Mouse (Mus musculus): ENCODE results near the gene Glrx5. TPM values are rescaled to one million over a fixed set of nuclear protein-coding genes. Genes with fewer than 3 reads are reported as not detected.

The Glrx5 gene
- total and polyA plus RNA-seq, 3 experiments: 38.5 to 112 (median 79.5) TPM

GRCm38 (mm10) chr12:105086781-105087180, 54.3 kb downstream of the Glrx5 start:
- Histone ChIP-seq H3K9me3 (replicated peaks; ENCODE audit: low read length) (peaks cover 17% of the 10 kb centered on the region), H3K4me1 (ENCODE audit: control insufficient read depth in 1 of 2, insufficient read depth in 2 of 2) (no peaks in the 10 kb centered on the region), H3K36me3 (replicated peaks in 1 of 2; ENCODE audit: control insufficient read depth in 1 of 2, insufficient read depth in 1 of 2, low read length in 1 of 2) (no peaks in the 10 kb centered on the region), H3K4me3 (replicated peaks in 1 of 3; ENCODE audit: low read depth in 2 of 3, low read length in 2 of 3, poor library complexity in 1 of 3) (no peak overlapping the region), H3K27me3 (replicated peaks) (peaks cover 52% of the 10 kb centered on the region), H3K9ac (ENCODE audit: insufficient read depth, low read depth) (no peak overlapping the region), H3K27ac (ENCODE audit: insufficient read depth, low read depth) (no peak overlapping the region), H3K79me2 (replicated peaks; ENCODE audit: control insufficient read depth, extremely low read depth, insufficient read depth, poor library complexity, severe bottlenecking) (no peaks in the 10 kb centered on the region), H3K4me2 (ENCODE audit: insufficient read depth, low read depth, poor library complexity, severe bottlenecking) (no peak overlapping the region)
- dilution Hi-C loops (cut with MboI; ENCODE audit: extremely low pct_ligation_motif_present, extremely low pct_unique_long_range_greater_than_20kb, low sequenced_read_pairs): no loop called here
- TF ChIP-seq ZMIZ1 (IDR thresholded peaks at IDR 0.05; ENCODE audit: low read depth, low read length): no peak
- no peak for TF ChIP-seq CTCF (conservative IDR thresholded peaks at IDR 0.05 in 1 of 2, IDR thresholded peaks at IDR 0.05 in 1 of 2; ENCODE audit: low read depth in 2 of 2, low read length in 2 of 2)
- no peak for TF ChIP-seq ZC3H11A (IDR thresholded peaks at IDR 0.05; ENCODE audit: low read depth, low read length)
- no peak for TF ChIP-seq RAD21 (IDR thresholded peaks at IDR 0.05; ENCODE audit: low read depth, low read length)
- no peak for TF ChIP-seq KAT2A (IDR thresholded peaks at IDR 0.05; ENCODE audit: insufficient replicate concordance, low read length)
- TF ChIP-seq JUN (IDR thresholded peaks at IDR 0.05; ENCODE audit: insufficient read depth, low read depth, low read length): no peak
- TF ChIP-seq ZNF384 (IDR thresholded peaks at IDR 0.05; ENCODE audit: low read depth, low read length): no peak
- no peak for TF ChIP-seq HCFC1 (IDR thresholded peaks at IDR 0.05; ENCODE audit: low read depth, low read length)
- TF ChIP-seq TBP (conservative IDR thresholded peaks at IDR 0.05; ENCODE audit: low read depth, low read length): no peak
- TF ChIP-seq NRF1 (IDR thresholded peaks at IDR 0.05; ENCODE audit: low read depth, low read length): no peak
- DNase-seq (ENCODE audit: extremely low read depth): no peak
- in situ Hi-C loops (cut with MboI; ENCODE audit: low pct_ligation_motif_present, low pct_unique_long_range_greater_than_20kb, low sequenced_read_pairs): no loop called here

GRCm38 (mm10) chr12:105087353-105087752, 54.9 kb downstream of the Glrx5 start:
- Histone ChIP-seq H3K36me3 (replicated peaks in 1 of 2; ENCODE audit: control insufficient read depth in 1 of 2, insufficient read depth in 1 of 2, low read length in 1 of 2) (no peaks in the 10 kb centered on the region), H3K27me3 (replicated peaks) (peaks cover 56% of the 10 kb centered on the region), H3K27ac (ENCODE audit: insufficient read depth, low read depth) (no peak overlapping the region), H3K9me3 (replicated peaks; ENCODE audit: low read length) (peaks cover 13% of the 10 kb centered on the region), H3K4me1 (ENCODE audit: control insufficient read depth in 1 of 2, insufficient read depth in 2 of 2) (no peaks in the 10 kb centered on the region), H3K4me2 (ENCODE audit: insufficient read depth, low read depth, poor library complexity, severe bottlenecking) (no peak overlapping the region), H3K4me3 (replicated peaks in 1 of 3; ENCODE audit: low read depth in 2 of 3, low read length in 2 of 3, poor library complexity in 1 of 3) (no peak overlapping the region), H3K79me2 (replicated peaks; ENCODE audit: control insufficient read depth, extremely low read depth, insufficient read depth, poor library complexity, severe bottlenecking) (no peaks in the 10 kb centered on the region), H3K9ac (ENCODE audit: insufficient read depth, low read depth) (no peak overlapping the region)
- DNase-seq (ENCODE audit: extremely low read depth): no peak
- dilution Hi-C loops (cut with MboI; ENCODE audit: extremely low pct_ligation_motif_present, extremely low pct_unique_long_range_greater_than_20kb, low sequenced_read_pairs) (no loop called here), in situ Hi-C loops (cut with MboI; ENCODE audit: low pct_ligation_motif_present, low pct_unique_long_range_greater_than_20kb, low sequenced_read_pairs) (no loop called here)
- TF ChIP-seq POLR2AphosphoS2 (IDR thresholded peaks at IDR 0.05; ENCODE audit: low read depth, low read length): no peak
- no peak for TF ChIP-seq NRF1 (IDR thresholded peaks at IDR 0.05; ENCODE audit: low read depth, low read length)
- TF ChIP-seq ZKSCAN1 (IDR thresholded peaks at IDR 0.05; ENCODE audit: borderline replicate concordance, low read depth, low read length): no peak

GRCm38 (mm10) chr12:105089231-105089630, 56.7 kb downstream of the Glrx5 start:
- H3K4me1 ChIP-seq (ENCODE audit: control insufficient read depth in 1 of 2, insufficient read depth in 2 of 2): no peaks in the 10 kb centered on the region
- no peak for TF ChIP-seq NELFE (IDR thresholded peaks at IDR 0.05; ENCODE audit: low read depth, low read length)
- TF ChIP-seq ZC3H11A (IDR thresholded peaks at IDR 0.05; ENCODE audit: low read depth, low read length): no peak
- TF ChIP-seq UBTF (IDR thresholded peaks at IDR 0.05; ENCODE audit: low read depth, low read length): no peak
- no peak for TF ChIP-seq USF1 (IDR thresholded peaks at IDR 0.05; ENCODE audit: low read depth, low read length)
- no peak for TF ChIP-seq MYC (IDR thresholded peaks at IDR 0.05; ENCODE audit: low read depth, low read length)
- no peak for TF ChIP-seq MEF2A (IDR thresholded peaks at IDR 0.05; ENCODE audit: borderline replicate concordance, low read depth, low read length)
- TF ChIP-seq TBP (conservative IDR thresholded peaks at IDR 0.05; ENCODE audit: low read depth, low read length): no peak
- TF ChIP-seq KAT2A (IDR thresholded peaks at IDR 0.05; ENCODE audit: insufficient replicate concordance, low read length): no peak
- no peak for TF ChIP-seq PAX5 (IDR thresholded peaks at IDR 0.05; ENCODE audit: low read length)
- no peak for TF ChIP-seq CHD2 (IDR thresholded peaks at IDR 0.05; ENCODE audit: low read length)
- no peak for TF ChIP-seq ZKSCAN1 (IDR thresholded peaks at IDR 0.05; ENCODE audit: borderline replicate concordance, low read depth, low read length)
- no peak for TF ChIP-seq JUND (conservative IDR thresholded peaks at IDR 0.05; ENCODE audit: low read depth, low read length)
- no peak for TF ChIP-seq EP300 (IDR thresholded peaks at IDR 0.05; ENCODE audit: low read length)
- no peak for TF ChIP-seq GABPA (IDR thresholded peaks at IDR 0.05; ENCODE audit: insufficient replicate concordance, low read depth, low read length)
- no peak for TF ChIP-seq E2F4 (IDR thresholded peaks at IDR 0.05; ENCODE audit: insufficient replicate concordance, low read depth, low read length)
- no peak for TF ChIP-seq BHLHE40 (IDR thresholded peaks at IDR 0.05; ENCODE audit: low read depth, low read length)
- TF ChIP-seq ELF1 (IDR thresholded peaks at IDR 0.05; ENCODE audit: low read depth, low read length): no peak
- peaks cover 7% of the 10 kb centered on the region for H3K9me3 ChIP-seq (replicated peaks; ENCODE audit: low read length)
- dilution Hi-C loops (cut with MboI; ENCODE audit: extremely low pct_ligation_motif_present, extremely low pct_unique_long_range_greater_than_20kb, low sequenced_read_pairs) (no loop called here), in situ Hi-C loops (cut with MboI; ENCODE audit: low pct_ligation_motif_present, low pct_unique_long_range_greater_than_20kb, low sequenced_read_pairs) (no loop called here)
- H3K4me3 ChIP-seq (replicated peaks in 1 of 3; ENCODE audit: low read depth in 2 of 3, low read length in 2 of 3, poor library complexity in 1 of 3): no peak overlapping the region
- no peaks in the 10 kb centered on the region for H3K79me2 ChIP-seq (replicated peaks; ENCODE audit: control insufficient read depth, extremely low read depth, insufficient read depth, poor library complexity, severe bottlenecking)
- no peak overlapping the region for H3K9ac ChIP-seq (ENCODE audit: insufficient read depth, low read depth)
- H3K4me2 ChIP-seq (ENCODE audit: insufficient read depth, low read depth, poor library complexity, severe bottlenecking): no peak overlapping the region
- no peak overlapping the region for H3K27ac ChIP-seq (ENCODE audit: insufficient read depth, low read depth)
- peaks cover 70% of the 10 kb centered on the region for H3K27me3 ChIP-seq (replicated peaks)
- DNase-seq (ENCODE audit: extremely low read depth): no peak
- no peaks in the 10 kb centered on the region for H3K36me3 ChIP-seq (replicated peaks in 1 of 2; ENCODE audit: control insufficient read depth in 1 of 2, insufficient read depth in 1 of 2, low read length in 1 of 2)

Data from CH12.LX (cell line).